Mouse (Mus musculus) erythroblast, embryonic 14.5 days (primary cell): Measurements from ENCODE around the gene Trp53i11.

Experiments used
- GATA1 ChIP-seq: IDR thresholded peaks from 2 replicates; pipeline ENCODE4 v1.6.1; 2012; ENCODE audit warnings: low read length, inconsistent platforms, mixed read lengths
- TAL1 ChIP-seq: IDR thresholded peaks from 3 replicates; pipeline ENCODE4 v1.6.1; 2012; ENCODE audit warnings: low read length, inconsistent platforms, mixed read lengths

GRCm38 (mm10) chr2:93180077-93180844 lies 7.1 kb upstream of the Trp53i11 start:
- no peak for TF ChIP-seq TAL1
- no peak for TF ChIP-seq GATA1
